Mouse (Mus musculus) cerebellum, postnatal 10 days (tissue): ENCODE measurements around the gene Phip.

Experiments
- DNase-seq, 2 experiments: peaks; one replicate each; pipeline ENCODE4 v3.0.0; 2021; ENCODE audit warnings: mixed read lengths in 2 of 2

Gene Phip

DNA sequence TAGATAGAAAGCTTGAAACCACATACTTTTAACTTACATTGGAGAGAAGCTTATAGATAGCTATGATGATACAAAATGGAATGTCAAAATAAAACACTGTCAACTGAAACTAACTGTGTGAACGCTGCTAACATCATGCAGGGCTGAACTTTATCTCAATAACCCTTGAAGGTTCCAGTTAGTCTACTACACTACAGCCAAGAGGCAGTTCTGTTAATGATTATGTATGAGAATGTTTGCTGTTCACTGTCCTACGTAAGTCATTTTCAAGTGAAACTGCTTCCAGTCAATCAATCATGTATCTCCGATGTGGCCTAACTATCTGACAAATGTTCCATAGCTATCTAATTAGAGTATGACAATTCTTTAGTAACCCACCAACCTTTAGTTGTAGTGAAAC lies 107.6 kb downstream of the Phip start:
- no peak for DNase-seq

DNA sequence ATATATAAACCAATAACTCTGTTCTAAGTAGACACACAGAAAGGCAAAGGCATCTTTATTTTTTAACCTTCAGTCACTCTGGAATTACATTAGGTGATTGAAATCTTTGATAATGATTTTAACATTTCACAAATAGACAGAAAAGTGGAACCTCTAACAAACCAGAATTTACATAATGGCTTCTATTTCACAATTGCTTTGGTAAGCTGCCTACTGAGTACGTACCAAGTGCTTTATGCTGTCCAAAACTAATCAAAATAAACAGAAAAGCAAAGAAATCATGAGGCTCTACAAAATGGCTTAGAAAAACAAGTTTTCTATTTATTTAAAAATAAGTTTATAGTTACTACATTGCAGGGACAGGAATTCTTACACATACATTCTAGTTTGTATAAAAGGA lies 109.2 kb downstream of the Phip start:
- DNase-seq: no peak

DNA sequence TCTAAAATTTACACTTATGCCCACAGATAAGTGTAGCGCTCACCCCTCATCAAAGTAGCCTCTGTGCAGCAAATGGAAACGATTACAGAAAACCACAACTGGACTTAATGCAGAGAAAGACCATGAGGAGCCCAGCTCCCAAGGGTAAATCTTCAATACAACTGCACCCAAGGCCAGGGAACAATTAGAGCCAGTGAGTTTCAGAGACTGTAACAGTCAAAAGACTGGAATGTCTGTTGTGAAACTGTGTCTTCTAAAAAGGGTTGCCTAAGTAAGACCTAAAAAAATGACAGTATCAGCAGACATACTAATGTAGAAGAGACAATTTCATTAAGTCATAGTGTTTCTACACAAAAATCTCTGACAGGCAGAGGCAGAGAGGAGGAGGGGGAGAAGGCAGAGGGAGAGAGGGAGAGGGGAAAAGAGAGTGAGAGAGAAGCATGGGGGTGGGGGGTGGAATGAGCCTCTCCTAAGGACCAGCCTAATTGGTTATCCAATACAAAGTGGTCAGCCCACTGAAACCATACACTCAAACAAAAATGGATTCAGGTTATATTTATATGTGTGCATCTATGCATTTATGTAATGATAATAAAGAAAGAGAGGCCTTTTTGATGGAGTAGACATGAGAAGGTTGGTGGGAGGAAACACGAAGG lies 113.4 kb downstream of the Phip start:
- no peak for DNase-seq

DNA sequence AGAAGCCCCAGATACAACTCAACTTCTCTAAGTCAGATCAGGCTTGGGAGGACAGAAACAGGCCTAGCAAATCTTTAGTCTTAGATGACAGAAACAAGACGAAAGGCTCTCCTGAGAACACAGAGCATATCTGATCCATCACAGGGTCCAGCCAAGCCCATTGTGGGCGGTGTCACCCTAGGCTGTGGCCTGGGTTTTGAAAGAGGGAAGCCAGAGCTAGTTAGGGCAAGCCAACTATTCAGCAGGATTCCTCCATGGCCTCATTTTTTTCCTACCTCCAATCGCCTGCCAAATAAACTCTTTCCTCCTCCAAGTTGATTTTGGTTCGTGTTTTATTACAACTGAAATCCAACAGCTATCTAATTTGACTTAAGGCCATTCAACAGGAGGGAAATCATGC lies 114.0 kb downstream of the Phip start:
- DNase-seq: no peak

DNA sequence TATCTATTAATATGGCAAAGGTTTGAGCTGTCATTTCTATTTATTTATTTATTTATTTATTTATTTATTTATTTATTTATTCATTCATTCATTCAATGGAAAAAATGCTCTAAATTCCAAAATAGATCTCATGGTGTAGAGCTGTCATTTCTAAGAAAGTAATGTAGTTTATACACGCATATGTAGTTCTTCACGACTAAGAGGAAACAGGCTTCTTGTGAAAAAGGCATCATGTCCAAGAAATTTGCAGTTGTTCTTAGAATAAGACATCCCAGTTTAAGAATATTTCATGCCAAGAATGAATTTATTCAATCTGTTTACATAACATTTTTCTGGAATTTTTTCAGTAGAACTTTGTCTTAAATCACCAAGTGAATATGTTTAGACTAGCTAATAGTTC lies 114.5 kb downstream of the Phip start:
- no peak for DNase-seq

DNA sequence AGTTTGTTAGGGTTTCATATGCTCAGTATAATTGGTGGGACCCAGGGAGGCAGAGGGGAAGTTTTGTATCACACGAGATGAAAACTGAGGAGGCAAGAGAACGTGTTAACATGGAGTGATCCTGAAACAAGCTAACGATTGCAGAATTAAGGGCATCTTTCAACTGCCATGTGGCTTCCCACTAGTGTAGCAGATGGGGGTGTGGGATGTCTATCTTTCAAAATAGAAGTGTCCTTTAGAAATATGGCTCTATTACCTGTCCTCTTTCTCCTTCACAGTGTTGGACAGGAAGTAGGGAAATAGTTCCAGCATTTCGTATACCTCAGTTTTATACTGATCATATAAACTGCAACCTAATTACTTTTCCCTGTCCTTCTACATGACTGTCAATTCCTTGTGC lies 119.1 kb downstream of the Phip start:
- no peak for DNase-seq

DNA sequence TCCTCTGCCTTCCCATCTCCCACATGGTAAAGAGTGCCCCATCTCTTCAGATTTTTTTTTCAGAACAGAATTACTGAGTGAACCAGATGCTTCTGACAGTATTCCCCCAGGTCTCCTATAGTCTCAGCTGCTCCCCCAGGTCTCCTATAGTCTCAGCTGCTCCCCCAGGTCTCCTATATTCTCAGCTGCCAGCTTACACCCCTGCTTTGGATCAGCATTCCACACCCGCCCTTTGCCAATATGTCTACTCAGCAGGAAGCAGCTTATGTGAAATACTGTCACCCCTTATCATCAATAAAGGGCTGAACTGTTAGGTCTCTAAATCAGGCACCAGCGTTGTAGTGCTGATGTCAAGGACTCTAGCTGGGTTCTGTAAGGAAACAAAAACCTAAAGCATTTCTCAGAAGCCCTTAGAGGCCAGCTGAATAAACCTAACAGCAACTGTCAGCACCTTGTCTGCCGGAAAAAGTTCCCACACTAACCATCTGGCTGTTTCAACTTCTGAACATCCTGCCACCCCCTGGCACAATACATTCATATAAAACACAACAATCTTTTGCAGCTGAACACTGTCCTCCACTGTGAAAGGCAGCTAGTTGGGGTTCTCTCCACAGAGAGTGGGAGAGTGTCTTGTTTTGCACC lies 120.2 kb downstream of the Phip start:
- DNase-seq: no peak

DNA sequence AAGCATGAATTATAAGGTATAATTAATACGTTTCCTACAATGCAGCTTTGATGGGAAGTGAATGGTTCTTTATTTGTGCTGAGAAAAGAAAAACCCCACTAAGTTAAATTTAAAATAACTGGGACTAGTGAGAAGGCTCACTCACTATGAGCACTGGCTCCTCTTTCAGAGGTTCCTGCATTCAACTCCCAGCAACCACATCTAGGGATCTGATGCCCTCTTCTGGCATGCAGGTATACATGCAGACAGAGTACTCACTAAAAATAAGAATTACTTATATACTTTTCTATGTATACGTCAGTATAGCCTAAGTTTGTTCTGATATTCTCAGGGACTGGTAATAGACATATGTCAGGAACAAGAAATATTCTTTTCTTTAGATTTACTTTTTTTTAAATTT lies 121.3 kb downstream of the Phip start:
- peak; percentile 23 to 24 for DNase-seq

DNA sequence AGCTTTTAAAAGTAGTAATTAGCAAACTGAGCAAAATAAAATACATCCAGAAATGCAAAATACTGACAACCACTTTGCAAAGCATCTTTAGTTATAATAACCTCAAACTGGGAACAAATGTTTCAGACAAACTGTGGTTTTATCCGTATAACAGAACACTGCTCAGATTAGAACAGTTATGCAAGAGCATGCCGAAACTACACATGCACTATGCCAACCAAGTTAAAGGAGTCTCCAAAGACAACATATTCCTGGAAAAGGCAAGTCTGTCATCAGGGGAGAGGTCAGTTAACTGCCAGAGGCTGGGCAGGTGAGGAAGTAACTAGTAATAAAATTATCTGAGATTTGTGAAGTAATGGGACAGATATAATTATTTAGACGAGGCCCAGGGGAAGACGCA lies 132.6 kb downstream of the Phip start:
- DNase-seq: no peak

DNA sequence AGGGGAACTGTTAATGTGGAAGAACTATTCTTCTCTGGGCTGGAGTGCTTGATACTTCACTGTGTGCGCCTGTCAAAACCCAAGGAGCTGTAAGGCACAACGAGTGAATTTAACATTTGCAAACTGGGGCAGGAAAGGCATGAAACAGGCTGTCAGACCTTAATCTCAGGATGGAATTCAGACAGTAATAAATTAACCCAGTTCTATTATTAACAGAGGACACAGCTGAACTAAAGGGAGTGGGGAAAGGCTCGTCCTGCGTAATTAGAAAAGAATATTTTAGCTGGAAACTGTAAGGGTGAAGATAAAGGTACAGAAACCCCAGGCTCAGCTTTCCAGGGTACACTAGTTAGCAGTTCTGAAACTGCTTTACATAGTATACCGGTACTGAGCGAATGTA lies 139.4 kb downstream of the Phip start:
- DNase-seq: no peak

DNA sequence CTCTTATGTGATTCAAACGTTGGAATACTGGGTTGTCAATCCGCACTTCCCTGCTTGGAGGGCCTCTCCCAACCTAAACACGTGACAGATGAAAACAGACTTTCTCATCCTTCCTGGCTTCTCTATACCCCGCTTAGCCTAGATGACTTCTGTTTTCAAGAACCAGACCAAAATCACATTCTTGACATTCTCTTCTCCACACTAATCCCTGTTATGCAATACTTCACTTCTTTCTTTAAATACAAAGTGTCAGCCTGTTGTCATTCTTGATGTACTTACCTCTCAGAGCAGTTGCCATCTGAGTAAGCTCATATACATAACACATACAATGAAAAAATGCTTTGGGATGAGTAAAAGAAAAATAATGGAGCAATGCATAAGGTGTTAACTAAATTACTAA lies 143.4 kb downstream of the Phip start:
- no peak for DNase-seq

DNA sequence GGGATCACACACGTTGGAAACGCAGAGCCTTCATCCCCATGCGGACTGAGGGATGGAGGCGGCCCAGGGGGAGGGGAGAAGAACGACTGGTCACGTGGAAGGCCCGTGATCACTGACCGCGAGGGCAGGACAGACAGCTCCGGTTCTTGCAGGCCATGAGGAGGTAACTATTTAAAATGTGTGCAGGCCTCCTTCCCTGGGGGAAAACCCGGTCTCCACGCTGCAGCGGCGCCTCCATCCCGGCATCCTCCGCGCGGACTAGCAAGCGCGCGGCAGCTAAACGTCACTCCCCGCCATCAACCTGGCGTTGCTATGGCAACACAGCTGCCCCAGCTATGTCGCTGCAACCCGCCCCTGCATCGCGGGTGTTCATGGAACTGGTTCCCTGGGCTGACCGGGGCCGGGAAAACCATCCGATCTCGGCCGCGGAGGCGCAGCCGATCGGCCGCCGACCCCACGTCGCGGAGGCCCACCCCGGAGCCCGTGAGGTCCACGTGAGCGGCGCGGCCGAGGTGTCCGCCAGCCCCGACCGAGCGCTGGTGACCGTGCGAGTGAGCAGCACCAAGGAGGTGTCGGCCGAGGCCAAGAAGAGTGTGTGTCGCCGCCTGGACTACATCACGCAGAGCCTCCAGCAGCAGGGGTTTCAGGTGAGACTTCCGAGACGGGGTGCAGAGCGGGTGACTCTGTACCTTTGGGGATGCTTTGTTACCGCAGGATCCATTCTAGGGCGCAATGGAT lies 145.5 kb downstream of the Phip start:
- peak; percentile 94 to 96 for DNase-seq

DNA sequence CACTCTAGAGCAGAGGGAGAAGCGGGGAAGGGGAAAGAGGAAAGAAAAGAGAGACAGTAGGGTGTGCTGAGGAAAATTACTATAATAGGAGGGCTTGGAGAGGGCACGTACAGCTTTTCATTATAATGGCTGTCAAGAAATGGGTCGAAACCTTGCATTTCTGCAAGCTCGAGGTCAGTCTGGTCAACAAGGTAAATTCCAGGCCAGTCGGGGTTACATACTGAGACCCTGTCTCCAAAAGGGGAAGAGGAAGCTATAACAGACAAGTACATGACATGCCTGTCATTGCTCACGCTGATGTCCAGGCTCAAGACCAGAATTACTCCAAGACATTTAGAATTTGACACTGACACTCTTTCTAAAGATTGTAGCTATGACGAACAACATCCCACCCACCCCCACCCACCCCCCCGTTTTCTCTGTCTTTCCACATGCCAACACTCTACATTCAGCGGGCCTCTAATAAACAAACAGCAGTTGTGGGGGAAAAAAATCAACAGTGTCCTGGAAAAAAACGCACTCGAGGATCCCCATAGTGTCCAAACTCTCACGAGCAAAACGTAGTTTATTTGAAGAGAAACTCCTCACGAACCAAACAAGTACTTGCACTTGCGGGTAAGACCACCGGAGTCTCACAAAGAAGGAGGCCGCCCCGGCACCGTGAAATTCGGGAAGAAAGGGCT lies 146.2 kb downstream of the Phip start, which contains the start of gene Irak1bp1:
Irak1bp1 (plus strand) TSS at position 534 of the 683 bp plus-strand sequence.
- DNase-seq: peak in 1 of 2 experiments; percentile 16

DNA sequence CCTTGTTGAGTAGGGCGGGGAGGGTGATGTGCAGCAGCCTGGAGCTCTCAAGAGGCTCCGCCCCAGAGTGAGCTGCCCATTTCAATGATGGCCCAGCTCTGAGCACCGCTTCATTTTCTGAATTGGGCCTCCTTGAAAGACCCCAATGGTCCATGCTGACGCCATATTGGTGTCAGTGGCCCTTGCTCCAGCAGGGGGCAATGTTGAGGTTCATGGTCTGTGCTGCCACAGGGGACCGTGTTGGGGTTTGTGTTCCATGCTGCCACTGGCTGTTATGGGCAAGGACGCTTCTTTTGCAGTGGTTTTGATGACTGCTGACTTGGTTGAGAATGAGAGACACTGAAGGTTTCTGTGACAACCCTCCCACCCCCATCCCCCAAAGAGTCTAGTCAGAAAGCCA lies 148.9 kb downstream of the Phip start:
- no peak for DNase-seq
